Mouse (Mus musculus) heart, embryonic 14.5 days (tissue): ENCODE results near the gene Adora1. TPM values are rescaled to one million over a fixed set of nuclear protein-coding genes. Genes with fewer than 3 reads are reported as not detected.

ENCODE experiments used
- ATAC-seq: fragments of 200-750 bp; cut with Nextera tagmentation; 2 replicates; pipeline ENCODE4 v1.8.0; 2017; ENCODE audit warnings: low read depth, moderate TSS enrichment; ENCODE audit not compliant: insufficient number of reproducible peaks, insufficient read depth, low FRiP score
- H3K27ac ChIP-seq, 2 experiments: fragments of 200-500 bp in 1 of 2; fragments of 300-500 bp in 1 of 2; sonication (generic) in 1 of 2; replicated peaks in 1 of 2; 2 replicates each; pipeline ENCODE4 v1.5.1; 2012 to 2014; ENCODE audit warnings: low read depth in 2 of 2, low read length in 2 of 2, control low read depth in 1 of 2, mild to moderate bottlenecking in 1 of 2, mixed read lengths in 1 of 2; ENCODE audit not compliant: control insufficient read depth in 1 of 2, insufficient read depth in 1 of 2
- H3K27me3 ChIP-seq: fragments of 300-500 bp; sonication (generic); 2 replicates; pipeline ENCODE4 v1.6.1; 2014; ENCODE audit warnings: mild to moderate bottlenecking, low read length, control low read depth; ENCODE audit not compliant: control insufficient read depth, insufficient read depth
- H3K36me3 ChIP-seq: fragments of 300-500 bp; sonication (generic); 2 replicates; pipeline ENCODE4 v1.6.1; 2014; ENCODE audit warnings: mild to moderate bottlenecking, control low read depth, low read length, mixed read lengths; ENCODE audit not compliant: control insufficient read depth, insufficient read depth
- H3K4me1 ChIP-seq, 2 experiments: fragments of 200-500 bp in 1 of 2; fragments of 300-500 bp in 1 of 2; sonication (generic) in 1 of 2; 2 replicates each; pipeline ENCODE4 v1.6.1; 2012 to 2014; ENCODE audit warnings: low read length in 2 of 2, control low read depth in 1 of 2, mixed read lengths in 1 of 2; ENCODE audit not compliant: control insufficient read depth in 2 of 2, insufficient read depth in 2 of 2
- H3K4me2 ChIP-seq: fragments of 300-500 bp; sonication (generic); 2 replicates; pipeline ENCODE4 v1.6.1; 2014; ENCODE audit warnings: mild to moderate bottlenecking, low read length
- H3K4me3 ChIP-seq, 2 experiments: fragments of 200-500 bp in 1 of 2; fragments of 300-500 bp in 1 of 2; sonication (generic) in 1 of 2; 2 replicates each; pipeline ENCODE4 v1.5.1; 2012 to 2014; ENCODE audit warnings: low read length in 2 of 2, mild to moderate bottlenecking in 2 of 2, control low read depth in 1 of 2, low read depth in 1 of 2, moderate library complexity in 1 of 2; ENCODE audit not compliant: control insufficient read depth in 1 of 2, insufficient read depth in 1 of 2
- H3K9ac ChIP-seq: fragments of 300-500 bp; sonication (generic); 2 replicates; pipeline ENCODE4 v1.6.1; 2014; ENCODE audit warnings: mild to moderate bottlenecking, low read length
- H3K9me3 ChIP-seq: fragments of 300-500 bp; sonication (generic); 2 replicates; pipeline ENCODE4 v1.6.1; 2016; ENCODE audit warnings: low read length, control low read depth; ENCODE audit not compliant: control insufficient read depth
- WGBS: fragments of 180-500 bp; shearing (Covaris S2); extraction: QIAGEN DNeasy Blood & Tissue Kit; methylation state at CpG from one replicate; pipeline ENCODE4 v1.1.7; 2014; 5-methylcytosine and 5-hydroxymethylcytosine counted together
- polyA plus RNA-seq: library from polyadenylated mRNA; unstranded; fragments of >200 nt; fragmentation: Nextera tagmentation; extraction: Ambion mirVana; gene quantifications from 2 replicates; pipeline ENCODE4 v1.2.1, GENCODE M21; 2014

Adora1 gene
- polyA plus RNA-seq, 1 experiment from 2014 or later = 11.7 TPM

- no peak; the same call in 1 of the 2 replicates for ATAC-seq
- H3K9ac ChIP-seq = no peak overlapping the region
- no peak overlapping the region for H3K27ac ChIP-seq
- H3K36me3 ChIP-seq = no peaks in the 10 kb centered on the region
- H3K4me1 ChIP-seq = peaks cover 24 to 42% of the 10 kb centered on the region in 2 experiments
- H3K4me3 ChIP-seq = no peak overlapping the region
- H3K27me3 ChIP-seq = no peaks in the 10 kb centered on the region
- no peaks in the 10 kb centered on the region for H3K9me3 ChIP-seq
- H3K4me2 ChIP-seq = no peak overlapping the region
- WGBS = 32% methylated on average over 7 of the region's 7 CpGs
Observed at GRCm38 (mm10) chr1:134213405-134213804, 21.8 kb downstream of the Adora1 start.

- ATAC-seq = no peak
- Histone ChIP-seq H3K9ac (no peak overlapping the region), H3K4me1 (peaks cover 22 to 35% of the 10 kb centered on the region in 2 experiments), H3K4me2 (no peak overlapping the region), H3K36me3 (no peaks in the 10 kb centered on the region), H3K9me3 (no peaks in the 10 kb centered on the region; the same call in 1 of the 2 replicates), H3K27ac (no peak overlapping the region), H3K27me3 (no peaks in the 10 kb centered on the region), H3K4me3 (no peak overlapping the region)
- whole genome bisulfite sequencing = 80% methylated on average over 5 of the region's 6 CpGs
Observed at GRCm38 (mm10) chr1:134212351-134212750, 22.9 kb downstream of the Adora1 start.

- Histone ChIP-seq H3K4me1 (peaks cover 17 to 28% of the 10 kb centered on the region in 2 experiments; a peak in 3 of 4 replicates), H3K4me3 (no peak overlapping the region), H3K9ac (no peak overlapping the region), H3K27ac (no peak overlapping the region), H3K4me2 (no peak overlapping the region), H3K9me3 (no peaks in the 10 kb centered on the region; the same call in 1 of the 2 replicates), H3K27me3 (no peaks in the 10 kb centered on the region), H3K36me3 (no peaks in the 10 kb centered on the region)
- no peak for ATAC-seq
- WGBS = 44% methylated on average over 2 of the region's 2 CpGs
Observed at GRCm38 (mm10) chr1:134211631-134212030, 23.6 kb downstream of the Adora1 start.

- no peak overlapping the region for H3K4me3 ChIP-seq
- no peak overlapping the region for H3K4me2 ChIP-seq
- no peak overlapping the region for H3K27ac ChIP-seq
- H3K36me3 ChIP-seq = no peaks in the 10 kb centered on the region
- no peaks in the 10 kb centered on the region for H3K27me3 ChIP-seq
- WGBS = 52% methylated on average over 6 of the region's 6 CpGs
- H3K4me1 ChIP-seq = peaks cover 17 to 26% of the 10 kb centered on the region in 2 experiments
- H3K9me3 ChIP-seq = no peaks in the 10 kb centered on the region; the same call in 1 of the 2 replicates
- no peak overlapping the region for H3K9ac ChIP-seq
- ATAC-seq = no peak
Observed at GRCm38 (mm10) chr1:134211043-134211442, 24.2 kb downstream of the Adora1 start.

- H3K4me2 ChIP-seq = no peak overlapping the region
- no peak overlapping the region for H3K27ac ChIP-seq
- no peaks in the 10 kb centered on the region; the same call in 1 of the 2 replicates for H3K9me3 ChIP-seq
- H3K9ac ChIP-seq = no peak overlapping the region
- H3K27me3 ChIP-seq = no peaks in the 10 kb centered on the region
- H3K36me3 ChIP-seq = no peaks in the 10 kb centered on the region
- H3K4me1 ChIP-seq = peaks cover 18 to 29% of the 10 kb centered on the region in 2 experiments
- ATAC-seq = no peak
- no peak overlapping the region for H3K4me3 ChIP-seq
- WGBS = 69% methylated on average over 6 of the region's 6 CpGs
Observed at GRCm38 (mm10) chr1:134210179-134210755, 25.0 kb downstream of the Adora1 start.

- Histone ChIP-seq H3K9ac (no peak overlapping the region; the same call in 1 of the 2 replicates), H3K4me1 (peaks cover 14 to 16% of the 10 kb centered on the region in 2 experiments), H3K36me3 (no peaks in the 10 kb centered on the region), H3K4me3 (no peak overlapping the region), H3K4me2 (no peak overlapping the region), H3K27me3 (no peaks in the 10 kb centered on the region), H3K9me3 (no peaks in the 10 kb centered on the region; the same call in 1 of the 2 replicates), H3K27ac (no peak overlapping the region)
- WGBS = 26% methylated on average over 5 of the region's 5 CpGs
- no peak for ATAC-seq
Observed at GRCm38 (mm10) chr1:134206085-134206484, 29.1 kb downstream of the Adora1 start.

GRCm38 (mm10) chr1:134205296-134206018, 29.8 kb downstream of the Adora1 start:
- Histone ChIP-seq H3K4me2 (no peak overlapping the region), H3K27me3 (no peaks in the 10 kb centered on the region), H3K9ac (no peak overlapping the region; the same call in 1 of the 2 replicates), H3K27ac (no peak overlapping the region; a peak in 1 of 4 replicates), H3K4me1 (peaks cover 12 to 16% of the 10 kb centered on the region in 2 experiments), H3K9me3 (no peaks in the 10 kb centered on the region; the same call in 1 of the 2 replicates), H3K36me3 (no peaks in the 10 kb centered on the region), H3K4me3 (no peak overlapping the region)
- ATAC-seq = no peak
- WGBS = 7% methylated on average over 9 of the region's 9 CpGs
